Mouse (Mus musculus): ENCODE measurements around the gene Ptger4.
A peak's percentile ranks its signal among the peaks of the same experiment; 100 is the strongest.
"Not testable (repeated sequence)": the region's sequence is repeated elsewhere in the genome, so short reads cannot be mapped to it uniquely, and the experiment has no call there.

Gene Ptger4

GRCm38 (mm10) chr15:5237012-5237660, 6.9 kb downstream of the Ptger4 start:
- DNase-seq: no peak

GRCm38 (mm10) chr15:5236538-5236937, 7.4 kb downstream of the Ptger4 start:
- peak; percentile 70 to 86 for DNase-seq

DNA sequence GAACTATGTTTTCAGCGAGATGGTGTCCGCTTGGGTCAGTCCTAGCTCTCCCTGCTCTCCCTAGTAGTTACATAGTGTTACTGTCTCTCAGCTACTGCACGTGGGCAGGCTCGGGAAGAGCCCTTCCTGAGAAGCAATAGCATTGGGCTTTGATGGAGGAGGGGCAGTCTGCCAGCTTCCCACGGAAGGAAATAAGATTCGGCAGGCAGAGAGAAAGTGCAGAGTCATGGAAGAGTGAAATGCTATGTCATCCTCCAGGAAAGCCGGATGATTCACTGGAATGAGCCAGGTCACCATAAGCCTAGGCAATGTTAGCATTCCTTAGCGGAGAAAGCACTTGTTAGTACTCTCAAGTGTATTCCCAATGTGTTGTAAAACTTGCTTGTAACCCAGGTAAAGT, 8.5 kb downstream of the Ptger4 start:
- peak; percentile 19 to 34 for DNase-seq

DNA sequence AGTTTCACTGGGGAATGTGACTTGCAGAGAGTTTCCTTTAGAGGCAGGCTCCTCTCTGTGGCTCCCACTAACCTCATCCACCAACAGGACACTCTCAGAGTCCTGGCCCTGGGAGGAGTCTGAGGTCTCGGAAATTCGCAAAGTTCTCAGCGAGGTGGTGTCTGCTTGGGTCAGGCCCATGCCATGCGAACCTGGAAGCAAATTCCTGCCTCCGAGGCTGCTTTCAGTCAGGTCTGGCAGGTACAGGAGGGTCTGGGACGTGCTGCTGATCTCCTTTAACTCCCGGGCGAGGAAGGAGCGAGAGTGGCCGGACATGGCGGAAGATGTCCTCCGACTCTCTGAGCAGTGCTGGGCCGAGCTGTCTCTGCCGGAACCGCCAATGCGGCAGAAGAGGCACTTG, 9.3 kb downstream of the Ptger4 start:
- DNase-seq: peak in 1 of 2 experiments; percentile 22

DNA sequence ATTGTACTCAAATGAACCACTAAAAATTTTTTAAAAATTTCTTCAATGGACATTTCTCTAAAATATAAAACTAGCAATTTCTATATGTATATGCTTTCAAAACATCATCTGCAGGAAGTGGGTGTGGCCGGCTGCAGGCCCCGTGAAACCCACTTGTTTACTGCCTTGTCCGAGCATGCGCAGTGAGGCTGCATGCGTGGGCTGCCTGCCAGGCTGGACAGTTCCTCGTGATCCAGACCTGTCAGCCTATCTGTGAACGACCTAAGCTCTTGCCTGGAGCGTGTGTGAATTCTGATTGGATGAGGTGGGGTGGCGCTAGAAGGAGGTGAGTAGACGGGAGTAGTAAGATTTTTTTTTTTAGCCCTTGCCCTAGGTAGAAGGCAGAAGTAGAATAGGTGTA, 13.2 kb downstream of the Ptger4 start:
- not testable (repeated sequence) for DNase-seq

DNA sequence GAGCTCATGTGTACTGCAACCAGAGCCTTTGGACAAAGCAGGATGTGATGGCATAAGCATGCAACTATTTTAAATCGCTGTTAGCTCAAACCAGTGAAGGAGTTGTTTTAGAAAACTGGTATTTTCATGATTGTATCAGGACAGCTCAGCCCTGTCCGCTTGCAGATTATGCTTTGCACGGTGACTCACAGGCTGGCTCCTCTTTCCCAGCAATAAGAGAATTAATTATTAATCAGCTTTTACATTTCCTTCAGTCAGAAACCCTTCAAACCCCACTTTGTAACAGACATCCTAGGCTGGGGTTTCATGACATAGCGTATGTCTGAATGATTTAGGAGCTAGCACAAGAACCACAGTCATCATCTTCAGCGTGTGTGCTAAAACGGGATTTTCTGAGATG, 23.5 kb downstream of the Ptger4 start:
- no peak for DNase-seq

DNA sequence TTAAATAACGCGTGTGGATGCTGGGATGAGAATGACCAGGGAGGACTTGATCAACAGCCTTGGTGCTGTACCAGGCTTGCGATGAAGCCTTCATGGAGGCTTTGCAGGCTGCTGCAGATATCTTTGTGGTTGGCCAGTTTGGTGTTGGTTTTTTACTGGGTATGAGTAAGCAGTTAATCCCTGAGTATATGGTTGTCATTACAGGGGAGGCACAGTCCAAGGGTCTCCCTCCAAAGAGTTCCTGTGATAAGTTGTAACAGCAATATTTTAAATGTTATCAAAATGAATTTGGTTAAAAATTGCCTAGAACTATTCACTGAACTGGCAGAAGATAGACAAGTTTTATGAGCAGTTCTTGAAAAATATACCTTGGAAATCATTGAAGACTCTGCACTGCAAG, 34.9 kb downstream of the Ptger4 start:
- DNase-seq: no peak

GRCm38 (mm10) chr15:5205222-5205621, 38.8 kb downstream of the Ptger4 start:
- DNase-seq: no peak

DNA sequence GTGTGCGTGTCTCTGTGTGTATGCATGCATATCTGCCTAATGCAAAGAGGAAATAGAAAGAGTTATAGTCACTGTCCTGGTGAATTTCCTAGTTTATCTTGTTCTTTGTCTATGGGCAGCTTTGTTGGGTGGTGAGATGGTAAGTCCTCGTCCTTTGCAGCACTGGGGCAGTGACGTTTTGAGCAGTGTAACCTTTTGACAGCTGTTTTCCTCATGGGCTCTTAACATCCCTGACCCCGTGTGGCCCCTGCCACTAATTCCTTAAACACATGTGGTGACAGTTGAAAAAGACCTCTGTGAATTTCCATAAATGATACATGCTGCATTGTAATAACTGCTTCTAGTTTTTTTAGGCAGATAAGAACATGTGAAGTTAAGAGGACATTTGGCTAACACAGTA, 47.3 kb downstream of the Ptger4 start:
- no peak for DNase-seq

DNA sequence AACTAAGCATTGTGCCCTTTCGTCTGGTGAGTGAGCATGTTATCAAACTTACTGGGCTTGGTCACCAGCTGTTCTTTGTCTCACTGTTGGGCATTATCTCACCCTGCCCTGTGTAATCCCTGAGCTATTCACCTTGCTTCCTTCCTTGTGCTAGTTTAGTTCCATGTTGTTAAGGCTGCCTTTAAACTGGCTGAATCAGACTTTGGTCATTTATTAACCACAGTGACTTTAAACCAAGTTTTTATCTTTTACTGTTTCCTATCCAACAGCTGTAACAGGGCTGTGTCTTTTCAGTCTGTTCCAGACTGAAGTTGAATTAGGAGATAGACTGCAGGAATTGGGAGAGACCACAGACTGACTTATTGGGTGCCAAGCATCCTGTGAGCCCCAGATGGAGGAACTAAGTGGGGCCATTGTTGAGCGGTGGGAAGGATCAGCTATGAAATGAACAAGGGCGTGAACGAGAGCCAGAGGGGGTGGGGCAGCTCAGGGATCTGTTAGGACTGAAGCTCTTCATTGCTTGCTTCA, 47.9 kb downstream of the Ptger4 start:
- DNase-seq: no peak

DNA sequence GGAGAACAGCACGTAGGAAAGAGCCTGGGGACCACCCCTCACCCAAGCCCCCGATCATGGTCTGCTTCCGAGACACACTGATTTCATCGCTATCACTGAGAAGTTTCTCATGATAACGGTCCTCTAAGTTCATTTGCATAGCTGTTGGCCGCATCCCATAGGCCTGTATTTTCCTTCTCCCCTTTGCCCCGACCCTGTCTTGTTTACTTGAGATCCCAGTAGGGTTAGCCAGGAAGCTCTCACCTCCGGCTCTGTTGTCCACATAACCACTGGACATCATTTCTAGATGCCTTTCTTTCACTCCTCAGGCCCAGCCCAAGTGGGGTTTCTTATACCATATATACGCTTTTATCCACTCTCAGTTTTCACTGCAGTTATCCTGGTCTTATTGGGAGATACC, 49.1 kb downstream of the Ptger4 start:
- no peak for DNase-seq

DNA sequence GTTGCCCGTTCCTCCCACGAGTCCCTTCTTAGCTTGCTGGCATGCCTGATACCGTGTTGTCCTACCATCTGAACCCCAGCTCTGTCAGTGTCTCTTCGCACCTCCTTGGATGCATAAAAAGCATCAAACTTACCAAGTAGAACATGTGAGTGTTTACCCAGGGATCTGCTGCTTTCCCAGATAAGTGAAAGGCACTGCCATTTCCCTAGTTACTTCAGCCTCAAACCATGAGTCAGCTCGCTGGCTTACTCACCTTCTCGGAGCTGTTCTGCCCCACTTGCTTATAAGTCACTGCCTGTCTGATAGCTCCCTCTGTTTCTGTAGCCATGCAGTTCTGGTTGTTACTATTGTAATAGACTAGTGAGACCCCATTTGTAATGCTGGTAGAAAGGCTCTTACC, 49.5 kb downstream of the Ptger4 start:
- no peak for DNase-seq

DNA sequence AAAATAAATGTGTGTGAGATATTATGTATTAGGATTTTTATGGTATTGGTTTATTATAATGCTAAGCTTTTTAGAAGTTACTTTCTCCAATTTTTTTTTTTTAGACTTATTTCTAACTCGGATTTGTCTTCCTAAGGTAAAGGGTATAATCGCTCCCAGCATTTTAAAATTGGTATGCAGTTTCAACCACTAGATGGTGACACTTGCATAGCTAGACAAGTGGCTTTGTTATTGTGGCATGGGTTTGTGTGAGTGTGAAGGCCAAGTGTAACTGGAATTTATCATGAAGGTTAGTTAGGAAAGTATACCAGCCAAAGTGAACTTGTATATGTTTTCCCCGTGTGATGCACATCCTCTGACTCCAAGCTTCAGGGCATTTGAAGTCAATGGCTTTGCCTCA, 50.2 kb downstream of the Ptger4 start:
- no peak for DNase-seq

DNA sequence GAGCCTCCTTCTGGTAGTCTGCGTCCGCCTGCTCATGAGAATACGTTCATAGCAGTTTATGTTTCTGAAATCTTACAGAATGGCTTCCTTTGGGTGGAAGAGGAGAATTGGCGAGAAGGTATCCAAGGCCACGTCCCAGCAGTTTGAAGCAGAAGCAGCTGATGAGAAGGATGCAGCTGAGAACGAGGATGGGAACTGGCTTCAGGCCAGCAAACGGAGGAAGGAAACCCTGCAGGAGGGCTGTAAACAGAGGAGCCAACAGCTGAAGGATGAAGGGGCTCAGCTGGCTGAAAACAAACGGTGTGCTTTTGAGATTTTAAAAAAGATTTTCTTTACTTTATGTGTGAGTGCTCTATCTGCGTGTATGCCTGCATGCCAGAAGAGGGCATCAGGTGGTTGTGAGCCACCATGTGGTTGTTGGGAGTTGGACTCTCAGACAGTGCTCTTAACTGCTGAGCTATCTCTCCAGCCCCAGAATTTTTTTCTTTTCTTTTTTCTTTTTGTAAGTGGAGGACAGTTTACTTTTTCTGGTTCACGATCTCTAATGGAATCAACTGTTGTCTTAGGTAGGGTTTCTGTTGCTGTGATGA, 54.4 kb downstream of the Ptger4 start:
- peak in 1 of 2 experiments; percentile 25 for DNase-seq

DNA sequence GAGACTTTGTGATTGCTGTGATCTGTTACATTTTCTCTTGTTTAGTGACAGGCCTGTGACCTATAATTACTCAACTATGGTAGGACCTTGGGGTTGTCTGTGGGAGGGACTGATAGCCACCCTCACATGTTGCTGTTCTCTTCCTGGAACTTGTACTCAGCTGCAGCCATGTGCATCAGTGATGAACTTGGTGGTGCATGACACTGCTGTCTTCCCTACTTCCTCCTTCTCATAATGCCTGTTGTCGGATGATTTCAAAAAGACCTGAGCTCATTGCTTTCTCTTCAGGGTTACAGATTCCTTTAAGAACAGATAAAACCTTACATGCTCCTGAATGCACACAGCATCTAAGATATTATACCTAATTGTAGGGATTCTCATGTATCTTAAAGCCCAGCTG, 56.0 kb downstream of the Ptger4 start:
- DNase-seq: no peak

- no peak for DNase-seq
Measured at GRCm38 (mm10) chr15:5187116-5187515, 56.9 kb downstream of the Ptger4 start.

GRCm38 (mm10) chr15:5186293-5186675, 57.7 kb downstream of the Ptger4 start:
- no peak for DNase-seq

- DNase-seq: peak; percentile 84 to 86
Measured at GRCm38 (mm10) chr15:5185366-5186292, 58.4 kb downstream of the Ptger4 start, which contains the start of gene Ttc33. Gene Ttc33 (plus strand): TSS chr15:5185525.

DNA sequence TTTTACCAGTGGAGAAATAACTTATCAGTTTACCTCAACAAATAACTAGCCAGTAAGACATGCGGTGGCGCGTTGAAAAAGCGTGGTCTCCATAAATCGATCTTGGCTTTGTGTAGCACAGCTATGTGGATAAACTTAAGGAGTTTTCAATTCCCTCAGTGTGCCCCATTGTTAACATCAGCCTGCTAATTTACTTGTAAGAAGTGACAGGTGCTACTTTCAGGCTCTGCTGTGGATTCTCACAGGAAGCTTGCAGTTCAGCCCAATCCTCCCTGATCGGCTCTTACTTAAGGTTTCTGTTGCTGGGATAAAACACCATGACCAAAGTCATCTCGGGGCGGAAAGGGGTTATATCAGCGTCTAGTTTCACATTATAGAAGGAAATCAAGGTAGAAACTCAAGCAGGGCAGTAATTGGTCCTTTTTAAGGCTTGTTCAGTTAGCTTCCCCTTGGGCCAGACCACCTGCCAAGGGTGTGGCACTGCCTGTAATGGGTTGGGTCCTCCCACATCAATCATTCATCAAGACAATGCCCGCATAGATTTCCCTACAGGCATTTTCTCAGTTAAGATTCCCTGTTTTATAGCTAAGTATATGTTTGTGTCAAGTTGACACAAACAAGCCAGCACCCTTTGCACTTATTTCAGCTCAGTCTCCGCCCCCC, 59.2 kb downstream of the Ptger4 start:
- peak in 1 of 2 experiments; percentile 25 for DNase-seq

DNA sequence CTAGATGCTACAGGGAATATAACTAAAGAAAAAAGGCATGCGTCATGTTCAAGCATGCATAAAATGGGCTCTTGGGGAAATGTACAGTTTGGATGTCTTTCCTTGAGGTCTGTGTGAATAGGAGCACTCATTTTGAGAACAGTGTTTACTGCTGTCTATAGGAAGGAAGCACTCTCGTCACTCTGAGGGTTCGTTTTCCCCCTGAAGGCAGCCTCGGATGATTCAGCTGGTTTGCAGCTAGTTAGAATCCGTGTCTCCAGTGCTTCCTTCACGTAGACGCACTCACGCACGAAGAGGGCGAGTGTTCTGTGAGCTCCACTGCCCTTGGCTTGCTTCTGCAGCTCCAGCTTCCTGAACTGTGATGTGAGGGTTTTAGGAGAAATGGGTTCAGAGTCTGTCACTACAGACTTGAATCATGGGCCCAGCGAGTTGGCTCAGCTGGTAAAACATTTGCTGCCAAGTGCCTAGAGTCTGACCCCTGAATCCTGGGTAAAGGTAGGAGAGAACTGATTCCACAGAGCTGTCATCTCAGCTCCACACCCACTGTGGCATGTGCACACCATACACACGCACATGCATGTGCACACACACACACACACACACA, 70.7 kb downstream of the Ptger4 start:
- no peak for DNase-seq

DNA sequence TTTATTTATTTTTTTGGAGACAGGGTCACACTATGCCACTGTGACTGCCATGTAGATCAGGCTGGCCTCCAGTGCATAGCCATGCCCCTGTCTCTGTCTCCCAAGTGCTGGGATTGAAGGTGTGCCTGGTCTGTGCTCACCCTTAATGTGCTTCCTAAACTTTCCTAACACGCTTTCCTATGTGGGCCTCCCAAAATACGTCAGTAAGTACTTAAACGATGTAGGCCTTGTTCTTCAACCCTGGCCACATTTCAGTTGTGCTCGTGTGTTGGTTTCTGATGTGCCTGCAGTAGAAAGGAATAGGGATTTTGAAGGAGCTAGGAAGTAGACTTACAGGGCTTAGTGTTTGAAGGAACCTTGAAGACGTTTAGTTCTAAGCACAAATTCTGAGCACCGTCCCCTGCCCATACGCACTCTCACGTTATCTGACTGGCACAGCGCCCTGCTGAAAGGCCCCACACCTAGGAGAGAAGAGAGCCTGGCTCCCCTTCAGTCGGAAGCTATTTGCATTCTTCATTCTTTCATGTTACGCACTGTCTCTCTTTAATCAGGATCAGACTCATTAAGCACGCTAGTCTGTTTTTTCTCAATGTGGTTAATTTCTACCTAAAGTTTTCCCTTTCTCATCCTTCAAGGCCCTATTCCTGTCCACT, 78.7 kb downstream of the Ptger4 start:
- no peak for DNase-seq

DNA sequence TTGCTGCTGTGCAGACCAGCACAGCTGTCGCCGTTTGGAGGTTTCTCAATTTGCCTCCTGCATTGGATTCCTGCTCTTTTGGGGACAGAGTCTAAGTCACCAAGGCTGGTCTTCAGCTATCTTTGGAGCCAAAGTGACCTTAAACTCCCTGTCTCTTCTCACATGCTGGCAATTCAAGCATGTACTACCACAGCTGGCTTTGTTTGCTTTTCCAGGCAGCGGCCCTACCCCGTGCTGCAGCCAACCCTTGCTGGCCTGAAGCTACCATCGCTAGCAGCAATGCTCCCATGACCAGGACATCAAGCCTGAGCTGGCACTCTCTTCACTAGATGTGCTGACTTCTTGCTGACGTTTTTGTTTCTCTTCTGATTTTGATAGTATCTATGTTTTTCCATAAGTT, 85.2 kb downstream of the Ptger4 start:
- DNase-seq: no peak

Measured in cerebellum, postnatal 25 days (tissue).